Mouse (Mus musculus) hindbrain, embryonic 12.5 days (tissue): ENCODE data around the gene Cpsf7. TPM values are rescaled to one million over a fixed set of nuclear protein-coding genes. Genes with fewer than 3 reads are reported as not detected.

Source experiments
- ATAC-seq: fragments of 200-750 bp; cut with Nextera tagmentation; 2 replicates; pipeline ENCODE4 v1.8.0; 2017; ENCODE audit warnings: moderate TSS enrichment; ENCODE audit not compliant: low FRiP score
- H3K27ac ChIP-seq: fragments of 300-500 bp; sonication (generic); 2 replicates; pipeline ENCODE4 v1.5.1; 2016; ENCODE audit warnings: mild to moderate bottlenecking
- H3K27me3 ChIP-seq: fragments of 300-500 bp; sonication (generic); 2 replicates; pipeline ENCODE4 v1.6.1; 2016; ENCODE audit warnings: mild to moderate bottlenecking
- H3K36me3 ChIP-seq: fragments of 300-500 bp; sonication (generic); 2 replicates; pipeline ENCODE4 v1.6.1; 2016; ENCODE audit warnings: mild to moderate bottlenecking
- H3K4me1 ChIP-seq: fragments of 300-500 bp; sonication (generic); 2 replicates; pipeline ENCODE4 v1.6.1; 2016
- H3K4me2 ChIP-seq: fragments of 300-500 bp; sonication (generic); replicated peaks from 2 replicates; pipeline ENCODE4 v1.6.1; 2016; ENCODE audit warnings: mild to moderate bottlenecking
- H3K4me3 ChIP-seq: fragments of 300-500 bp; sonication (generic); 2 replicates; pipeline ENCODE4 v1.5.1; 2016; ENCODE audit warnings: mild to moderate bottlenecking
- H3K9ac ChIP-seq: fragments of 300-500 bp; sonication (generic); 2 replicates; pipeline ENCODE4 v1.6.1; 2016; ENCODE audit warnings: mild to moderate bottlenecking, moderate library complexity
- H3K9me3 ChIP-seq: fragments of 300-500 bp; sonication (generic); replicated peaks from 2 replicates; pipeline ENCODE4 v1.6.1; 2016; ENCODE audit warnings: mild to moderate bottlenecking
- WGBS: fragments of 180-500 bp; shearing (Covaris S2); methylation state at CpG from one replicate; pipeline ENCODE4 v1.1.7; 2016; 5-methylcytosine and 5-hydroxymethylcytosine counted together
- polyA plus RNA-seq: library from polyadenylated mRNA; unstranded; fragments of >200 nt; fragmentation: Nextera tagmentation; extraction: Ambion mirVana; gene quantifications from 2 replicates; pipeline ENCODE4 v1.2.1, GENCODE M21; 2016

Cpsf7 gene
- polyA plus RNA-seq, 1 experiment from 2014 or later: 57.1 TPM

GRCm38 (mm10) chr19:10591659-10592377 lies 66.8 kb downstream of the Cpsf7 start:
- Histone ChIP-seq H3K36me3 (peaks cover 54% of the 10 kb centered on the region), H3K27ac (no peak overlapping the region), H3K9ac (no peak overlapping the region), H3K4me1 (no peaks in the 10 kb centered on the region), H3K4me2 (no peak overlapping the region), H3K4me3 (no peak overlapping the region), H3K27me3 (no peaks in the 10 kb centered on the region), H3K9me3 (no peaks in the 10 kb centered on the region)
- no peak for ATAC-seq
- 93% methylated on average over 6 of the region's 6 CpGs for WGBS

Other genes with a start within 250 kb of the Cpsf7 start
- gene Dagla, start 220.4 kb upstream of the Cpsf7 start, polyA plus RNA-seq: 4.9 and 5.1 TPM in 2 replicates
- 6.2 and 7.6 TPM in 2 replicates for gene Syt7, start 136.2 kb upstream of the Cpsf7 start, polyA plus RNA-seq
- 1.4 and 1.7 TPM in 2 replicates for gene Lrrc10b, start 67.8 kb upstream of the Cpsf7 start, polyA plus RNA-seq
- 1.1 and 2.0 TPM in 2 replicates for gene Ppp1r32, start 42.3 kb upstream of the Cpsf7 start, polyA plus RNA-seq
- 54.9 and 64.1 TPM in 2 replicates for gene Sdhaf2, start 876 bp downstream of the Cpsf7 start, polyA plus RNA-seq
- gene Tmem216, start 31.0 kb downstream of the Cpsf7 start, polyA plus RNA-seq: 49.1 and 56.6 TPM in 2 replicates
- gene Cyb561a3, start 51.9 kb downstream of the Cpsf7 start, polyA plus RNA-seq: 15.8 and 16.3 TPM in 2 replicates
- gene Tmem138, start 52.1 kb downstream of the Cpsf7 start, polyA plus RNA-seq: 43.8 and 52.4 TPM in 2 replicates
- 395 and 396 TPM in 2 replicates for gene Ddb1, start 80.1 kb downstream of the Cpsf7 start, polyA plus RNA-seq
- gene Tkfc, start 80.4 kb downstream of the Cpsf7 start, polyA plus RNA-seq: 21.3 and 23.9 TPM in 2 replicates
- gene Vwce, start 108.9 kb downstream of the Cpsf7 start, polyA plus RNA-seq: 0.48 and 0.74 TPM in 2 replicates
- not detected in 2 replicates for gene Pga5, start 152.8 kb downstream of the Cpsf7 start, polyA plus RNA-seq
- gene Vps37c, start 163.5 kb downstream of the Cpsf7 start, polyA plus RNA-seq: 36.6 and 37.5 TPM in 2 replicates
- 0.17 and 0.31 TPM in 2 replicates for gene Cd5, start 213.7 kb downstream of the Cpsf7 start, polyA plus RNA-seq